Mouse (Mus musculus) spleen, adult 2 months (tissue): ENCODE data around the gene Gm17651. TPM values are rescaled to one million over a fixed set of nuclear protein-coding genes. Genes with fewer than 3 reads are reported as not detected.

ENCODE experiments used
- DNase-seq, 2 experiments: peaks; one replicate each; pipeline versions ENCODE4 v3.0.0 to v3.0.0-alpha.2; 2012 to 2021; ENCODE audit warnings: low spot score in 2 of 2, low read depth in 1 of 2
- H3K27ac ChIP-seq: fragments of 200-500 bp; 2 replicates; pipeline ENCODE4 v1.5.1; 2012; ENCODE audit warnings: low read length, inconsistent platforms; ENCODE audit not compliant: insufficient read depth
- H3K27me3 ChIP-seq: fragments of 200-500 bp; 2 replicates; pipeline ENCODE4 v1.6.1; 2012; ENCODE audit warnings: mild to moderate bottlenecking, moderate library complexity, low read length, inconsistent platforms; ENCODE audit not compliant: control insufficient read depth, insufficient read depth
- H3K36me3 ChIP-seq: fragments of 200-500 bp; 2 replicates; pipeline ENCODE4 v1.6.1; 2012; ENCODE audit warnings: mild to moderate bottlenecking, low read length, inconsistent platforms; ENCODE audit not compliant: control insufficient read depth, insufficient read depth
- H3K4me1 ChIP-seq: fragments of 200-500 bp; 2 replicates; pipeline ENCODE4 v1.6.1; 2011; ENCODE audit warnings: inconsistent platforms; ENCODE audit not compliant: control insufficient read depth, insufficient read depth, insufficient read length
- H3K4me3 ChIP-seq: fragments of 200-500 bp; 2 replicates; pipeline ENCODE4 v1.5.1; 2011; ENCODE audit warnings: mild to moderate bottlenecking, inconsistent platforms; ENCODE audit not compliant: insufficient read depth, insufficient read length; ENCODE audit errors: extremely low read depth
- CTCF ChIP-seq: fragments of 200-500 bp; IDR thresholded peaks from 2 replicates; pipeline ENCODE4 v1.5.1; 2011; ENCODE audit warnings: mild to moderate bottlenecking, inconsistent platforms; ENCODE audit not compliant: insufficient read depth, insufficient read length, insufficient replicate concordance; ENCODE audit errors: extremely low read depth
- POLR2A ChIP-seq: fragments of 200-500 bp; IDR thresholded peaks from 2 replicates; pipeline ENCODE4 v1.6.1; 2011; ENCODE audit warnings: low read depth, low read length, inconsistent platforms
- WGBS: fragments of 180-500 bp; shearing (Covaris S2); methylation state at CpG from one replicate; pipeline ENCODE4 v1.1.7; 2018; 5-methylcytosine and 5-hydroxymethylcytosine counted together
- polyA plus RNA-seq: library from polyadenylated mRNA; depleted of rRNA; stranded (reverse); fragments of >200 nt; gene quantifications from 2 replicates; pipeline ENCODE4 v1.2.3, GENCODE M21; 2012; rRNA removed

Gene Gm17651
- polyA plus RNA-seq, 1 experiment: not detected

DNA sequence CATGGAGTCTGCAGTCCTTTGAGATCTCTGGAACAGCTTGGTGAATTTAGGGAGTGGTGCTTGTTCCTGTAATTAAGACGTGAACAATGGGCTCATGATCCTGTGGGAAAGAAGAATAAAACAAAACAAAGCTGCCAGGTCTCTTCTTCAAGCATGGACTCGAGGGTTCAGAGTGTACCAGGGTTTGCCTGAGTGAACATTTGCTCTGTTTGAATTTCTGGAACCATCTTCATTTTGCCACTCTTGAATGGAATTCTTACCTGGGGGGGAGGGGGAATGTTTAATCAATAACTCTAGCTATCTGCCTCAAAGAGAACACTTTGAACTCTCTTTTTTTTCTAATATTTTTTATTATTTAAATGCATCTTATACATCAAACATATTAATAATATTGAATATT lies 49.9 kb downstream of the Gm17651 start:
- H3K4me3 ChIP-seq: no peak overlapping the region
- H3K36me3 ChIP-seq: no peaks in the 10 kb centered on the region
- WGBS: 80% methylated on average over 2 of the region's 2 CpGs
- TF ChIP-seq CTCF (no peak), POLR2A (no peak)
- peaks cover 7% of the 10 kb centered on the region; the same call in 1 of the 2 replicates for H3K4me1 ChIP-seq
- no peaks in the 10 kb centered on the region for H3K27me3 ChIP-seq
- no peak overlapping the region for H3K27ac ChIP-seq
- DNase-seq: no peak

Other genes starting within 250 kb of the Gm17651 start
- 5.2 and 5.7 TPM in 2 replicates for gene Chd1l, start 64.5 kb downstream of the Gm17651 start, polyA plus RNA-seq
- 2.2 and 3.0 TPM in 2 replicates for gene Fmo5, start 45.9 kb downstream of the Gm17651 start, polyA plus RNA-seq
- 4.2 and 4.9 TPM in 2 replicates for gene Prkab2, start 16.5 kb downstream of the Gm17651 start, polyA plus RNA-seq
- gene Pde4dip, start 214.0 kb upstream of the Gm17651 start, polyA plus RNA-seq: 9.9 and 12.0 TPM in 2 replicates
- 15.8 and 17.1 TPM in 2 replicates for gene Sec22b, start 226.5 kb upstream of the Gm17651 start, polyA plus RNA-seq